Mouse (Mus musculus) frontal cortex, postnatal 25 days (tissue): ENCODE measurements around the gene Psmd3.
"Not testable (repeated sequence)": the region's sequence is repeated elsewhere in the genome, so short reads cannot be mapped to it uniquely, and the experiment has no call there.

Experiments used
- DNase-seq, 2 experiments: peaks; one replicate each; pipeline ENCODE4 v3.0.0; 2022; ENCODE audit warnings: low spot score in 2 of 2

Gene Psmd3

DNA sequence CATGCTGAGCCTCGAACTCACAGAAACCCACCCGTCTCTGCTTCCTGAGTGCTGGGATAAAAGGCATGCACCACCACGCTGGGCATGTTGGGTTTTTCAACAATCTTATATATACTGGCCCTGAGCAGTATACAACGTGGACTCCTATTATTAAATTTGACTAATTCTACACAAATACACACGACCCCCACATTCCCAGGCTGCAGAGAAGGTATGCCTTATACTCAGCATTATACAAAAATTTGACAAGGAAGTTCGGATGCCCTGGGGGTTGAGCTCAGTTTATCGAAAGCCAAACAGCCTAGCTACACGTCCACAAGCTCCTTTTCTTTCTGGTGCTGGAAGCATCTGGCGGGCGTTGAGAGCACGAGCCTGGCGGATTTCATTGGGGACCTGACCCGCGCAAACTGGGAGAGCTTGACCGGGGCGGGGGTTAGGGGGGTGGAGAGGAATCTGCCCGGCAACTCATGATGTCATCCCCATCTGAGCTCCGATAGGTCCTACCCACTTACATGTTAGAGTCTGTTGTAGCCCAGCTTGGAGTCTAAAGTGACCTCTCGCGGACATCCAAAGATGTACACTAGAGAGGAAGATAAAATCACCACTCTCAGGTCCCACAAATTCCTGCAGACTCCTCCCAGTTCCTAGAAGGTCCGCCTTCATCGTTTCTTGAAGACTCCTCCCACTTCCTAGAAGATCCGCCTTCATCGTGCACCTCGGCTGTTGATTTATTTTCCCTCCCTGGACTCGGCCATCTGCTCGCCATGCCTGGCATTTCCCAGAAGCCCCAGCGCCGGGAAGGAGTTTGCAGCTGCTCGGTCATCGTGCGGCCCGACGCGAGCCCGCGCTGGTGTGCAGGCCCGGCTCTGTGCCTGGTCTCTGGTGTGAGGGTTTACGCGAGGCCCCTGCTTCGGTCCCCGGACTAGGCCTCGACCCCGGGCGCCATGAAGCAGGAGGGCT, at the start of gene Psmd3:
TSS of gene Psmd3 (plus strand) at position 769 of the 960 bp plus-strand sequence.
- peak; percentile 97 to 98 for DNase-seq

DNA sequence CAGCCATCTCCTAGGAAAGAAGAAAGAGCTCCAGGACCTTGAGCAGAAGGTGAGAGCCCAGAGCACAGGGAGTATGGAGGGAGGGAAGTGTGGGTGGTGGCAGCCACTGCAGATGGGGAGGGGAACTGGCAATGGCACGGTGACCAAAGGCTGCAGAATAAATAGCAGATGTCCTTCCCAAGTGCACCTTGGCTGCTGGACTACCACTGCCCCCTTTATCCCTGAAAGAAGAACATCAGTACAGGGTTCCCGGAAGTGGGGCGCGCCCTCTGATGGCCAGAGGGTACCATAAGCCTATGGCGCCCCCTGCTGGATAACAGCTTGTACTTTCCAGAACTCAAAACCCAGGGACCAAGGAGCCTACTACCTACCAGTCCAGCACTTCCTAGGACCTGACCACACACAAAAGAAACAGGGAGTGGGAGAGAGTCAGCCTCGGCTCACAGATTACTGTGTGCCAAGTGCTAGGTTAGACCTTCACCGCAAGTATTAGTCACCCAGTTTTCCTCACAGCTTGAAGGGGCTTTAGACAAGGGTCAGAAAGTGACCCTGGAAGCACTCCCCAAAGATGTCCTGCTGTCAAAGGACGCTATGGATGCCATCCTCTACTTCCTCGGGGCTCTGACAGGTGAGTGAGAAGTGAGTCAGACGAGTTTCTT, 46.9 kb upstream of the Psmd3 start:
- peak in 1 of 2 experiments; percentile 9 for DNase-seq

DNA sequence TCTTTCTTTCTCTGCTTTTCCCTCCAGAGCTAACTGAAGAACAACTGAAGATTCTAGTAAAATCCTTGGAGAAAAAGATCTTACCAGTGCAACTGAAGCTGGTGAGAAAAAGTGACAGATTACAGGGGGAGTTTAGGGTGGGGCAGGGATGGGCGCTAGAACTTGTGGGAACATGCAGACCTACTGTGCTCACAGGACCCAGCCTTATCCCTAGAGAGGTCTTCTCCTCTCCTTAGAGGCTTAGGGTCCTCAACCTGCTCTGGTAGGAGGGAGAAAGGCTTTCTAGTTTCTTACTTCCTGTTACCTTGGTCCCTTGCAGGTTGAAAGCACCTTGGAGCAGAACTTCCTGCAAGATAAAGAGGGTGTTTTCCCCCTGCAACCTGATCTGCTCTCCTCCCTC, 44.9 kb upstream of the Psmd3 start:
- no peak for DNase-seq

DNA sequence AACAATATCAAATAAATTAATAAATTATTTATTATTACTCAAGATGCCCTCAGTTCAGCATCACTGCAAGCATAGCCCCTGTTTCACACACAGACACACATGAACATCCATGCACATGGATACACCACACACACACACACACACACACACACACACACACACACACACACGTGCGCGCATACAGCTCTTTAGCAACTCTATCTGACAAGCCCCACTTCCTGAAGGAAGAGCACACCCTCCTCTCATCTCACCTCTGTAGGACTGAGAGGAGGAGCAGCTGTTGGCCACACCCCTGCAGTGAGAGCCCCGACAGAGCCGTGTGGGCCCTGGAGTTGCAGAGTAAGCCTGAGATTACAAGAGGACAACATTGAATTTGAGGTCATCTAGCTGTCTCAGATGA, 42.3 kb upstream of the Psmd3 start:
- no peak for DNase-seq

DNA sequence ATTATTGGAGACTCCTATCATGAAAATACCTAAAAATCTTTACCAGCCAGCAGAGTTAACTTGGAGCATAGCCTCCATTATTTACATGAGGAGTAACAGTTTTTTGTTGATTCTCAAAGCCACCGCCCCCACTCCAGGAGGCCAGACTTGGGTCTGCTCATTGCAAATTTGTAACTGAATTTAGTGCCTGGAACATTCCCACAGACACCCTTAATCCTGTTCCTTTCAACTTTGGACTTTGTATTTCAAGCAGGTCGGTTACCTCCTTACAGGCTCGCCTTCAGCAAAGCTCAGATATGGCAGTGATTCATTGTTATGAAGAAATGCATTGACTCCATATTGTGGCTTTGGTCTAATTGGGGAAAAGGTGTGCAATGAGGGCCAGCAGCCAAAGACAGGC, 37.6 kb upstream of the Psmd3 start:
- no peak for DNase-seq

DNA sequence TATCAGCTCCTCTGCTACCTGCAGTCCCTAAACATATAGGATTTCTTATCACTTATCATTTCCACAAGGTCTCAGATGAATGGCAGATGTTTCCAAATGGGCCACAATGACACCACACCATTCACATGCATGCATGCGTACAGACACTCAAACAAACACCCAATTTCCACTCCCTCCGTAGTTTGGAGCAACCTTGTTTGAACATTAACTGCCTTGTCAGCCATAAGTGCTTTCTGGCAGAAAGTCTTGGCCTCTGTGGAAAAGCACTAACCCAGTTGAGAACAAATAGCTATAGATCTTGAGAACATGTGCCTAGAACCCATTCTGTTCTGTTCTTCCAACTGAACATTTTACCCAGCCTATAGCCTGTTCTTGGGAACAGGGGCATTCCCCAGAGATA, 36.4 kb upstream of the Psmd3 start:
- DNase-seq, result no peak

DNA sequence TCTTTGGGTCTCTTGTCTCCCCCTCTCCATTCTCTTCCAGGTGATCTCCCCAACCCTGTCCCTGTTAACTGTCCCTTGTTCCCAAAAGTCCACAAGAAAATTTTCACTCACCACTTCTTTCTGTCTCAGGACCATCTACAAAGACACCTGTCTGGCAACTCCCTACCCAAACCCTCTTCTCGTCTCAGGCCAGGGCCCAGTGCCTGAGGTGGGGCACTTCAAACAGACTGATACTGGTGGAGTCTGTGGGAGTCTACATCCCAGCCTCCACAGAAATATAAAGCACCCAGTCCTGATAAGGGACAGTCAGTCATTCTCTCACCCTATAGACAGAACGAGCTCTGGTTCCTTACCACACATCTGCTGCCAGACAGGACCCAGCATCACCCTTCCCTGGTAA, 35.9 kb upstream of the Psmd3 start, which contains the start of gene Gsdma2:
TSS of gene Gsdma2 (plus strand) at position 301 of the 400 bp plus-strand sequence.
- no peak for DNase-seq

DNA sequence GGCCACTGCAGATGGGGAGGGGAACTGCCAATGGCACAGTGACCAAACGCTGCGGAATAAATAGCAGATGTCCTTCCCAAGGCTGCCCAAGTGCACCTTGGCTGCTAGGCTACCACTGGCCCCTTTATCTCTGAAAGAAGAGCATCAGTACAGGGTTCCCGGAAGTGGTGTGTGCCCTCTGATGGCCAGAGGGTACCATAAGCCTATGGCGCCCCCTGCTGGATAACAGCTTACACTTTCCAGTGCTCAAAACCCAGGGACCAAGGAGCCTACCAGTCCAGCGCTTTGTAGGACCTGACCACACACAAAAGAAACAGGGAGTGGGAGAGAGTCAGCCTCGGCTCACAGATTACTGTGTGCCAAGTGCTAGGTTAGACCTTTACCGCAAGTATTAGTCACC, 27.3 kb upstream of the Psmd3 start:
- DNase-seq, result not testable (repeated sequence)

DNA sequence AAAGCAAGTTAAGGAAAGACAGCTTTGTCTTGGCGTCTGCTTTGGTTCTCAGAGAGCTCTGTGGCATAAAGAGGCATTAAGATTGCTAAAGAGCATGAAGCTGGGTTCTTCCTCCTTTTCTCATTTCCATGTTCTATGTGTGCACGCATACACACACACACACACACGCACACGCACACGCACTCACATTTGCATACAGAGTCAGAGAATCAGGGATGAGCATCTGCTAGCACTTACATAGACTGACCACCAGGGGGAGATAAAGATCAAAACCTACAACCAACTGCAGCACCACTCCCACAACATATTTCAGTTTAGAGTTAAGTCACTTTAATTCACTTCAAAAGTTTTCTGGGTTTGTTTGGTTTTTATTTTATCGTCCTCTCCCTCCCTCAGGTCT, 21.8 kb upstream of the Psmd3 start:
- DNase-seq, result no peak

DNA sequence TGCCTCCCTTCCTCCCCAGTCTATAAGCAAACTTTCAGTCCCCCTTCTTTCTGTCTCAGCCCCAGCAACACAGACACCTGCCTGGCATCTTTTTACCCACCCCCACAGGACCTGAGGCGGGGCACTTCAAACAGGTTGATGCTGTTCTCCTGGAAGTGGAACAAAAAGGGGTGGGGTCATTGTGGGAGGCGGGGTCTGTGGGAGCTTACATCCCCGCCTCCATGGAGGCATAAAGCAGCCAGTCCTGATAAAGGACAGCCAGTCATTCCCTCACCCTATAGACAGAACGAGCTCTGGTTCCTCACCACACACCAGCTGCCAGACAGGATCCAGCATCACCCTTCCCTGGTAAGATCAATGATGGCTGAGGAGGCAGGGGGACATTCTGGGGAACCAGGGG, 18.3 kb upstream of the Psmd3 start, which contains the start of gene Gsdma:
TSS of gene Gsdma (plus strand) at position 261 of the 400 bp plus-strand sequence.
- no peak for DNase-seq

DNA sequence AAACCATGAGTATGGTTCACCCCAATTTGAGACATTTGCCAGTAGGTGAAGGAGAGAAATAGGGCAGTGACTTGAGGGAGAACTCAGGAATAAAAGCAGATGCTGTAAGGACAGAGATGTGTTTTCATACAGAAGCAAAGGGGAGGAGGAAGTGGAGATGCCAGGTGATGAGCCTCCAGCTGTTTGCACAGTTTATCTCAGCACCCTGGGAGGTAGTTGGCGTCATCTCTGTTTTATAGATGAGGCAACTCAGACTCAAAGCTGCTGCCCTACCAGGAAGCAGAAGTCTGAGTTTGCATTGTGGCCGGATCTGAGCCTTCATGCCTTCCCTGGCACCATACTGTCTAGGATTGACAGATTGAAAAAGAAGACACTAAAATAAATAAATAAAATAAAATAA, 13.4 kb upstream of the Psmd3 start:
- no peak for DNase-seq

DNA sequence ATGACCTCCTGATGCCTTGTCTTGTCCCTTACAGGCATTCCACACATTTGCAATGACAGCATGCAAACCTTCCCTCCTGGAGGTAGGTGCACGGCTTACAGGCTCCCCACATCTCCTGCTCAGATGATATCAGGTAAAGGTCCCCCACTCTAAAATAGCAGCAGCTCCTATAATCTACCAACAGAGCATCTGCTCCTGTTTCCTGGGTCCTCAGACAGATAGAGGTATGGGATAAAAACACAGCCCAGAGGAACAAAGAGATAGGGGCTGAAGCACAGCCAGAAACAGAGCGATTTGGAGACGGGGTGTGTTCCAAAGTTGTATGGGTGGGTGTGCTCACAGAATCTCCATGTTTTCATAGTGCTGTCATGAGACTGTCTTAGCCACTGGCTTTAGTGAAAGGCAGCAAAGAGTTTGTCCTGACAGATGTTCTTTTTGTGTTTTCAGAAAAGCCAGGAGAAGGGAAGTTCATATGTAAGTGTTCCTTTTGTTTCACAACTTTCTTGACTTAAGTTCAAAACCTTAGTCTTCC, 11.0 kb upstream of the Psmd3 start:
- no peak for DNase-seq

DNA sequence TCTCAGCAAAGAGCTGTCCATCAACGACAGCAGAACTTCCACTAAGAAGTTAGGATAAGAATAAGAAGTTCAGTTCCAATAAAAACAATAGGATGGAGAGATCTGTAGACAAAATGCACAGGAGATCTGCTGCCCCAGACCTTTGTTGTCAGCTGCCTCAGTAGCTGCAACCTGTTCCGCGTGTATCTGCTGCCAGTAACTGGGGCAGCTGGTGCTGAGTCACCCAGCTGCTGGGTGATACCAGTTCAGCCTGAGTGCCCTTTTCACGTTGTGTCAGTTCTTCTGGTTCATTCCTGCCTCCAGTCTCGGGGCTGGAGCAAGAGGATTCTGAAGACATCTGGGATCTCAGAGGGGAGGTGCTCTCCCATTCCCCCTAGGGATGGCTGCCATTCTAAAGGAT, 10.5 kb upstream of the Psmd3 start:
- no peak for DNase-seq

DNA sequence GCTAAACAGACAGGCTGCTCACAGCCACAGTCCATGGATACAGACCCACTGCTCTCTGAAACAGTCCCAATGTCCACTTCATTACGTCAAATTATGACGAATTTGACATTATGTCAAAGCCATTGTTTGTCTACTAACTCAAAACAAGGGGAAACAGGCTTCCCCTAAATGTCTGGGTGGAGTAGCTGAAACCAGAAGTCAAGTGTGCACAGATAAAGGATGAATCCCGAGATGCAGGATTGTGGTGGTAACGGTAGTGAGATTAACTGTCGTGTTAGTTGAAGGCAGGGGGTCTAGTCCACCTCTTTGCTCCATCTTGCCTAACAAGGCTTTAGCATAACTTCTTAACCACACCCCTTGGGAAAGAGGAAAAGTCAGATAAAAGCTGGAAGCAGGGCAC, 9.9 kb upstream of the Psmd3 start:
- no peak for DNase-seq

DNA sequence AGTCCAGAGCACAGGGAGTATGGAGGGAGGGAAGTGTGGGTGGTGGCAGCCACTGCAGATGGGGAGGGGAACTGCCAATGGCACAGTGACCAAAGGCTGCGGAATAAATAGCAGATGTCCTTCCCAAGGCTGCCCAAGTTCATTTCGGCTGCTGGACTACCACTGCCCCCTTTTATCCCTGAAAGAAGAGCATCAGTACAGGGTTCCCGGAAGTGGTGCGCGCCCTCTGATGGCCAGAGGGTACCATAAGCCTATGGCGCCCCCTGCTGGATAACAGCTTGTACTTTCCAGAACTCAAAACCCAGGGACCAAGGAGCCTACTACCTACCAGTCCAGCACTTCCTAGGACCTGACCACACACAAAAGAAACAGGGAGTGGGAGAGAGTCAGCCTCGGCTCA, 9.2 kb upstream of the Psmd3 start:
- peak in 1 of 2 experiments; percentile 39 for DNase-seq

DNA sequence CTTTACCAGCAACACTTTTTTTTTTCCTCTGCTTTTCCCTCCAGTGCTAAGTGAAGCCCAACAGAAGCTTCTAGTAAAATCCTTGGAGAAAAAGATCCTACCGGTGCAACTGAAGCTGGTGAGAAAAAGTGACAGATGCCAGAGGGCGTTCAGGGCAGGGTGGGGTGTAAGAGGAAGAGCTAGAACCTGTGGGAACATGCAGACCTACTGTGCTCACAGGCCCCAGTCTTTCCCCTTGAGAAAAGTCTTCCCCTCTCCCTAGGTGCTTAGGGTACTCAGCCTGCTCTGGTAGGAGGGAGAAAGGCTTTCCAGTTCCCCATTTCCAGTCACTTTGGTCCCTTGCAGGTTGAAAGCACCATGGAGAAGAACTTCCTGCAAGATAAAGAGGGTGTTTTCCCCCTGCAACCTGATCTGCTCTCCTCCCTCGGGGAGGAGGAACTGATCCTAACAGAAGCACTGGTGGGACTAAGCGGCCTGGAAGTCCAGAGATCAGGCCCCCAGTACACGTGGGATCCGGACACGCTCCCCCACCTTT, 6.5 kb upstream of the Psmd3 start:
- no peak for DNase-seq

DNA sequence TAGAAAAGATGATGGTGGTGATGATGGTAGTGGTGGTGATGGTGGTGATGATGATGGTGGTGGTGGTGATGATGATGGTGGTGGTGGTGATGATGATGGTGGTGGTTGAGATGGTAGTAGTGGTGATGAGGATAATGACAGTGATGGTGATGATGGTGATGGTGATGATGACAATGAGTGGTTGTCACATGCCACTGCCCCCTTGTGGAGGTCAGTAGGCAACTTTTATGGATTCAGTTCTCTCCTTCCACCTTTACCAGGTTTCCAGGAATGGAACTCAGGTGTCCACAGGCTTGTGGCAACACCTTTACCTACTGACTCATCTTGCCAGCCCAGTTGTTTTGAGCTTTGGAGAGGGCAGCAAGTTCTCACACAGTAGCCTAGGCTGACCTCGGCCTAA, 2.3 kb upstream of the Psmd3 start:
- no peak for DNase-seq

DNA sequence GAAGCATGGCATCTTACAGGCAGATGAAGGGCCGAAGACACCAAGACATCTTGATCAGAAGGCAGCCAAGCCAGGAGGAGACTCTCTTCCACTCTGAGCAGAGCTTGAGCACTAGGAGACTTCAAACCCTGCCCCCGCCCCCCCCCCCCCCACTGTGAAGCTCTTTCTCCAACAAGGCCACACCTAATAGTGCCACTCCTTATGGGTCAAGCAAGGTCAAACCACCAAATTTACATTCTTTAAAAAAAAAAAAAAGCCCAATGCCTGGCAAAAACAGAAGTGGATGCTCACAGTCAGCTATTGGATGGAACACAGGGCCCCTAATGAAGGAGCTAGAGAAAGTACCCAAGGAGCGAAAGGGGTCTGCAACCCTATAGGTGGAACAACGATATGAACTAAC, 1.8 kb upstream of the Psmd3 start:
- DNase-seq, result not testable (repeated sequence)

DNA sequence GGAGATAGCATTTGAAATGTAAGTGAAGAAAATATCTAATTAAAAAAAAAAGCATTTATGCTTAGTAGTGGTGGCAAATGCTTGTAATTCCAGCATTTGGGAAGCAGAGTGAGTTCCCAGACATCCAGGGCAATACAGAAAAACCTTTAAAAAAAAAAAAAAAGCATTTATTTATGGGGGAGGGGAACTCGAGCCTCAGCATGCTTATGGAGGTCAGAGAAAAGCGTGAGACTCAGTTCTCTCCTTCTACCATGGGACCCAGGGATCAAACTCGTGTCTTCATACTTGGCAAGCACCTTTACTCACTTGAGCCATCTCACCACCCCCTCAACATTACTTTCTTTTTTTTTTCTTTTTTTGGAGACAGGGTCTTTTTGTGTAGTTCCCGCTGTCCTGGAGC, 1.2 kb upstream of the Psmd3 start:
- DNase-seq, result no peak

DNA sequence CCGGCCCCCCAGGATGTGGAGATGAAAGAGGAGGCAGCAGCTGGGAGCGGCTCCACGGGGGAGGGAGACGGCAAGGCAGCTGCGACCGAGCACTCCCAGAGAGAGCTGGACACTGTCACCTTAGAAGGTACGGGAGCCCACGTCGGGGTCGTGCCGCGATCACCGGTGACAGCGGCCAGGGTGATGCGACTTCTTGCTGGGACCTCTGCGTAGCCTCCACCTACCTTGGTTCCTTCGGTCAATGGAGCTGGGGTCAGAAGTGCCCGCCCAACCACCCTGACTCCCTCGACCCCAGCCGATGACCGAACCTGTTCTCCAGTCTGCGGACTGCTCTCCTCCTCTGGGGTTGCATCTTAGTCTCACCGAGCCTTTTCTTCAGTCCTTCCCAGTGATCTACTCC, 457 bp downstream of the Psmd3 start:
- DNase-seq, result no peak

DNA sequence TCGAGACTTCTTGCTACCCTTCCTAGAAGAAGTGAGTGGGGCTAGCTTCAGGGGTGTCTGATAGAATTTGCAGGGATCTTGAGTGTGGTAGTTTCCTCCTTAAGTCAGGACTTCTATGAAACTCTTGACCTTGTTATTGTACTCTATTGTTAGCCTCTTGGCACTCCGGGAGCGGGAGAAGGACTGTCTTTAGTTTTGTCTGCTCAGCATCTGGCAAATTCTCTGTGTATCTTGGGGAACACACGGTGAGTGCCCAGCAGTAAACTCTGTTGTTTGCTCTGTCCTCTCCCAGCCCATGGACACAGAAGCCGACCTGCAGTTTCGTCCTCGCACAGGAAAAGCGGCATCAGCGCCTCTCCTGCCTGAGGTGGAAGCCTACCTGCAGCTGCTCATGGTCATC, 3.3 kb downstream of the Psmd3 start:
- no peak for DNase-seq

DNA sequence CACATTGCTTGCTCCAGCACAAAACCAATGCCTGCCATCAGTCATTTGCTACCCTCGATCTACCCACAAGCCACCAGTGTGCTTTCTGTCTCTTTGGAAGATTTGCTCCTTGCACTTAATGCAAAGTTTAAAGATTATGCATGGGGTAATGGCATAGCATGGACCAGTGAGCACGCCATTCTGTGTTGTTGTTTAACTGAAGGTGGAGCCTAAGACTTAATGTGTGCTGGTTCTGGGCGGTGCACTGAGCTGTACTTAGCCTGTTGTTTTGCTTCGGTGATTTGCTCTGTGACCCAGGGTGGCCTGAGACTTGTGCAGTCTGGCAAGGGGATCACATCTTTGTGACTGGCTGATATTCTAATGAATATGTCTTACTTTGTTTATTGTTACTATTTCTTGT, 4.6 kb downstream of the Psmd3 start:
- DNase-seq, result no peak
